Mouse (Mus musculus) frontal cortex, adult (tissue): ENCODE data around the gene Inpp5a.

Source experiments
- ATAC-seq: cut with Nextera tagmentation; 2 replicates; pipeline ENCODE4 v1.9.2; 2017; ENCODE audit warnings: mild to moderate bottlenecking, moderate library complexity, mixed read lengths; ENCODE audit not compliant: low TSS enrichment

Gene Inpp5a

DNA sequence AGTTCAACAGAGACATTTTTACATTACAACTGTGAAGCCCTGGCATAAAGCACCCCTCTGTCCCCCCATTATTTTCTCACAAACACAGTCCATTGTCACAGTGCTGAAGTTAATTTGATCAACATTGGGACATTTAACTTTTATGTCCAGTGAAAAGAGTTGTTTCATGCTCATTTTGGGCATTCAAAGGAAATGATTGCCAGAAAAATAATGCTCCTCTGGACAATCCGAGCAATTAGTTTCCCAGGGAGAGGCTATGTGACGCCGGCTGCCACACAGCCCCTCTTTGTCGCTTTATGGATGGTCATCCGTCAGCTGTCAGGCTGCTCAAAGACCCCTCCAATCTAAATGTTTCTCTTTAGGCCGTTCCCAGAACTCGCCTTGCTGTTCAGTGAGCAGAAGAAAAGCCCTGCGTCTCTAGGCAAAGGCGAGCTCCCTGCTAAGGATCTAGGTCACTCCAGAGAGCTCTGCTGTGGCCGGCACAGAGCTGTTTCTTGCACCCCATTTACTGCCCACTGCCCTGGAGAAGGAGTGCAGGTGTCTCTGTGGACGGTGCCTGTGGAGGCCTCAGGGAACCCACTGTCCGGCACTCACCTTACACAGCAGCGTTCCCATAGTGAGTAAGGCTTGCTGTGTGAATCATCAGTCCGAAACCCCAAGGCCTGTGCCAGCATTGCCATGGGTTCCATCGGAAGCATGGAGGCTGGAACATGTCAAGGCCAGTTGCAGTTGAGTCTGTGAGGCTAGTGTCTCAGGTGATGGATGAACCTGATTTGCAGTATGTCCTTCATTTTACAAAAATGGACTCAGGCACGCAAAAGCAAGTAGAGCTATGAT, 141.9 kb downstream of the Inpp5a start:
- ATAC-seq = peak; percentile 58

DNA sequence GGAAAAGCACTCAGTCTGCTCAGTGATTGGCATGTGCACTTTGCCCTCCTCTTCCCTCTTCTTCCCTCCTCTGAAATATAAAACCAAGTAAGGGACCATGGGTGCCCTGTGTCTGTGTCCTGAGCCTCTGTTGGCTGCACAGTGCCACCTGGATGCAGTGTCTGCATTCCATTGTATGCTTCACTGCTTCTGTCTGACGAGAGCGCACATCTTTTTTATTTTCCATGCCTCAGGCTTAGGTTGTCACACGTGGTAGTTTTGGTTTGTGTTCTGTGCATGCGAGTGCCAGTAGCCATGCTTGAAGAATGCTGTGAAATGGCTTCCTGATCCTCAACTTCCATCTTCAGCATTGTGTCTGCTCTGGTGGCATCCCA, 142.5 kb downstream of the Inpp5a start:
- ATAC-seq = no peak

DNA sequence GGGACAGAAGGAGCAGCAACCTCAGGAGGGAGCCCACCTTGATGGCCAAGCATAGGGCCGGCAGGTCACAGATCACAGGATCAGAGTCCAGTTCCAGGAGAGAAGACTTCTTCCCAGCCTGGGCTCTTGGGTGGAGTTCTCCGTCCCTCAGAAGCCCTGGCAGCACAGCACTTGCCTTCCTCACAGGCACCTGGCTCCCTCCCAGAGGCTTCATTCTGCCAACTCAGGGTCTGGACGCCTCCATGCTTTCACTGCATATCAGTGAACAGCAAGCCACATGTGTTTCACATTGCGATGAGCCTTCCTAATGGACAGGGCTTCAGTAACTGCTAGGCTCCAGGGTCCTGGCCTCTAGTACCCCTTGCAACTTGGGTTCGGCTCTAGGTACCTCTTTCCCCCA, 147.4 kb downstream of the Inpp5a start:
- ATAC-seq = no peak

DNA sequence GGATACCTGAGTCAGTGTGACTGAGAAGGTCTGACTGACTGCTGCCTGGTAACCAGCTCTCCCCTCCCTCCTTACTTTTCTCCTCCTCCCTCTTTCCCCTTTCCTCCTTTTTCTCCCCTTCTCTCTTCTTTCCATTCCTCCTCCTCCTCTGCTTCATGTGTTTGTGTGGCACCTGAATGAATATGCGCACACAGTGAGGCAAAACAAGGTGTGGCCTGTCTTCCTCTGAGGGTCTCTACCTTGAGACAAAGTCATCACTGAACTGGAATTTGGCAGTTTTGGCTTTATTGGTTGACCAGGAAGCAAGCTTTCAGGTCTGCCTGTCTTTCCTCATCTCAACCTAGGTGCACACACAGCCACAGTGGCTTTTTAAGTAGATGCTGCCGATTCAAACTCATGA, 147.9 kb downstream of the Inpp5a start:
- no peak for ATAC-seq

GRCm38 (mm10) chr7:139537831-139538230, 148.9 kb downstream of the Inpp5a start:
- ATAC-seq = no peak

- ATAC-seq = peak; percentile 38; the same call in 1 of the 2 replicates
Measured at GRCm38 (mm10) chr7:139538541-139538940, 149.6 kb downstream of the Inpp5a start.

DNA sequence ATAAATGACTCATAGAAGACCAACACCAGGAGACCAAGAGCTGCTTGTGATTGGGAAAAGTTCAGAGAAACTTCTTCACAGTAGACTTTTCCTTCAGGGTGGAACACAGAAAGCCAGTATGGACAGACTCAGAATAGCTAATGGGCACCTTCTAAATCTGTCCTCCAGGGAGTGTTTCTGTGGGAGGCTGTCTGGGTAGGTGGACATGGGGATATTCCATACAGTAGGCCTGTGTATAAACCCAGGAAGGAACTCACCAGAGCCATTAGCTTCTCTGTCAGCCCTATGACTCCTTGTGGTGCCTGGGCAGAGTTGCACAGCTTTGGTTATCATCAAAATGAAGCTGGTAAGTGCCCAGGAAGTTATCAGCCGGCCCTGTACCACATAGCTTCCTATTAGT, 151.7 kb downstream of the Inpp5a start:
- peak; percentile 67 for ATAC-seq

- no peak for ATAC-seq
Measured at GRCm38 (mm10) chr7:139541422-139541821, 152.5 kb downstream of the Inpp5a start.

GRCm38 (mm10) chr7:139544706-139545625, 156.1 kb downstream of the Inpp5a start:
- peak; percentile 50 for ATAC-seq

DNA sequence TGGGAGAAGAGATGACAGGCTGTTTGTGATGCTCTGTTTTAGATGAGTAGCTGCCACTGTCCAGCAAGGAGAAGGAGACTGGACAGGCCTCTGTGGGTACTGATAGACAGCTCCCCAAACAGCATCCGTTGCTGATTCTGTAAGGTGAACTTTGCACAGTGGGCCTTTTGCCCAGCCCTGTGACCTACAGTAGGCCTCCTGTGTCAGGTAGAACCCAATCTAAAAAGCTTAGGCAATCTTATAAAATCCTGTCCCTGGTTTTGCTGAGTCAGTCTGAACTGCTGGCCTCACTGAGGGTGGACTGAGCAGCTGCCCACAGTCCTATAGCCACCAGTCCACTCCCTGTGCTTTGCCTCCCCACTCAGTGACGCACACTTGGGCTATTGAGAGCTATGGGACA, 158.4 kb downstream of the Inpp5a start:
- no peak for ATAC-seq

DNA sequence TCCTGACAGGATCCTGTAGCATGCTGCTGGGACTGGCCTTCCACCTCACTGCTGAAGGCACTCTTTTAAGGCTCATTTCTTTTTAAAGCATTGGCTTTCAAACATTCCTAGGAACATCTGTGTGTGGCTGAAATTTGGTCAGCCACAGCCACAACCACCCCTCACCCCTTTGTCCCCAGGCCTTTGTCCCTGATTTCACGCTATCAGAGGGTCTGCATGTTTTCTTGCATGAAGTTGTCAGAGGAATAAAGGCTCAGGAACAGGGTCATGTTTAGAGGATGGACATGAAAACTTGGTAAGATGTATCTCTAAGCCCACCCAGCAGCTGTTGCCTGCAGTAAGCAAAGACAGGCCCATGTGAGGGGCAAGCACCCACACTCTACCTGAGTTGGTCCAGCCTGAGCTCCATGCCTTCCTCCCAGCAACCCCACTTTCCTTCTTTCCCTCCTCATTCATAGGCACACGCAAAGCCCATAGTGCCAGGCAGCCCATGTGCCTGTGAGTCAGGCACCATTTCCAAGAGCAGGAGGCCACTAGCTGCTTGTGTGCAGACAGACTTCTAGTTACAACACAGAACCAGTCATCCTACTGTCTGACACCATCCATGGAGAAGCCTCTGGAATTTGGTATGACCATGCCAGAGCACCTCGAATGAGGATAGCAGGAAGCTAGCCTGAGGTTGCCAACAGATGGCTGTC, 161.3 kb downstream of the Inpp5a start:
- no peak for ATAC-seq

- ATAC-seq = no peak
Measured at GRCm38 (mm10) chr7:139551519-139551918, 162.6 kb downstream of the Inpp5a start.

- no peak for ATAC-seq
Measured at GRCm38 (mm10) chr7:139556331-139556730, 167.4 kb downstream of the Inpp5a start.

DNA sequence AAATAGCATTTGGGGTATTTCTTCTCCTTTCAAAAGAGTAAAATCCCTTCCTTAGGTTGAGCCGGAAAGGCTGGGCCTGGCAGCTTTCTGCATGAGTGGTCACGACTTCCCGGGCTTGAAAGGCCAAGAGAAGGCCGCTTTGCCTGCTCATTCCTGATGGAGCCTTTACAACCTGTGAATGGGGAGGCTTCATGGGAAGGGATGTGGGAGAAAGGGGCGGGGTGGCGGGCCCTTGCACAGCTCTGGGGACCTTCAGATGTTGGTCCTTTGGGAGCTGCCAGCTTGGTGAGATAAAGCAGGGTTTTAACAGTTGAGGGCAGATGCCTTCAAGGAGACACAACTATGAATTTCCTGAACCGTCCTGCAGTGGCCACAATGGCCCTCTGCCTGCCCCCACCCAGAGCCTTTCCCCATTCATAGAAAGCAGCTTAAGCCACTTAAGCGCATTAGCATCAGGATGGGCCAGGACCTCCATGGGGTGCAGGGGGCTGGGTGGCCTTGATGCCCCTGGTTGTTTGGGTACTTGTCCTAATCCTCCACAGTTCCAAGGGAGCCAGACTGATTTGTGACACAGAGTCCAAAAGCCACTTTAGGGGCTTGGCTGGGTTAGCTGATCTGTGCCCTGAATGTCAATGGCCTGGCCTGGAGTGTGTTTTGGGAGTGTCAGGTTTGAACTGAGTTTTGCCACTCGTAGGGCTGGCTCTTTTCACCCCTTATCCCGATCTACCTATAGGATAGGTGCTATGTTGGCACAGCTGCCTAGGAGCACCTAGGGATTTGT, 168.0 kb downstream of the Inpp5a start:
- ATAC-seq = no peak

- no peak for ATAC-seq
Measured at GRCm38 (mm10) chr7:139559659-139560058, 170.8 kb downstream of the Inpp5a start.

DNA sequence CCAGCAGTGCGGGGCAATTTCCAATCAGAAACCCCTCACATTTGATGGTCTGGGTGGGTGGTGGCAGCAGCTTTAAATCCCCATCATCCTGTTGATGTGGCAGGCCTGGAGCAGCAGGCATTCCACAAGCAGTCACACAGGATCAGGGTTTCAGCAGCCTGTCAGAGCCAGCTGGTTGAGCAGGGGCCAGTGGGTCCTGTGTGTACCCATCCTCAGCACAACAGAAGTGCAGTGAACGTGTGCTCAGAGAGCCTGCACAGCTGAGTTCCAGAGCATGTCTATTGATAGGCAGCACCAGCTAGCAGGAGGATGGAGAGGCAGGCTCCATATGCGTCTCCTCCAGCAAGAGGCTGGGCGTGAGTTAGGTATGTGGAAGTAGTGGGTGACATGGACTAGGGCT, 174.5 kb downstream of the Inpp5a start:
- ATAC-seq = no peak

- no peak for ATAC-seq
Measured at GRCm38 (mm10) chr7:139564161-139564560, 175.3 kb downstream of the Inpp5a start.

DNA sequence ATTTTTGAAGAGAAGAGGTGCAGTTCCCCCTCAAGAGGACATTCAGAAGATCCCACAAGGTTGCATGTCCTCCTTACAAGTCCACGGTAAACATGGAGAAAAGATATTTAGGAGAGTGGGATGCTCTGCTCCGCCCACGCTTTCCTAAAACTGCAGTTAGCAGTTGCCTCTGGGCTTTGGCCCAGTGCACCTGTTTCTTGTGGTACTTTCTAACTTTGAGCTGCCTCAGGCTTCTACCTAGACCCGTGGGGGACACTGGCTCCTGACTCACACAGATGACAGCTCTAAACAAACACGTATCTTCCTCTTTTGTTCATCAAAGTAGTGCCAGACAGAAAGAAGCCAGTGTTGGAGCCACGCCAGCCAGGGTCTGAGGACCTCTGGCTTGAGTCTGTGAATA, 177.1 kb downstream of the Inpp5a start:
- ATAC-seq = peak; percentile 64; the same call in 1 of the 2 replicates

DNA sequence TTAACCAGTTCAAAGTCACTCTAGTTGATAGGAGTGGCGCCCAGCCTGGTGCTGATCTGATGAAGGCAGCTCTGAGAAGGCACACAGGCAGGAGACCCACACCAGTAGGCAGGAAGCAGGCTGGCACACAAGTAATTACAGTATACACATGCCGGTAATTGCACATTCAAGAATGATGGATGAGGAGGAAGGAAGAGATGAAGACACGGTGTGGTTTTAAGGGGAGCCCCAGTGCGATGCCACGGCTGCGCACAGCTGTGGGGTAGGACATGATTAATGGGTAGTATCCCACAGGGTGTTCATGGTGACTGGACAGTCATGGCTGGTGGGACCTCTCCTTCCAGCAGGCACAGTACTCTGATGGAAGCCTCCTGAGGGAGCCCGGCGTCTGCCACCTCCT, 177.6 kb downstream of the Inpp5a start:
- ATAC-seq = no peak

GRCm38 (mm10) chr7:139570788-139571187, 181.9 kb downstream of the Inpp5a start:
- ATAC-seq = no peak

DNA sequence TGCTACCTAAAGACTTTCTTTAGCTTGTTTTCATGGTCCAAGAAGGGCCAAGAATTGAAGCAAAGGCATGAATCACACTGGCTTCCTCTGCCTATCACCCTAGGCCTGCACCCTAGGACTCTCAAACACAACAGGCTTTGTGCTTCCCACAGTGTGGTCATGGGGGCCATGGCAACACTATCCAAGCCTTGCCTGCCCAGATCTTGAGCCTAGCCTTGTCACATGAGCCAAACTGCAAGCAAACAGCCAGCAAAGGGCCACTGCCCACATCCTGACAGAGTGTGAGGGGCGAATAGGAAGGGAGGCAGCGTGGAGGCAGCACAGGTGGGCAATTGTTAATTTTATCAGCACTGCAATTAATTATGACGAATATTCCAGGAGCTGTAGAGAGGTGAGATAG, 183.8 kb downstream of the Inpp5a start:
- no peak for ATAC-seq
